Mouse (Mus musculus) E14TG2a.4 (cell line): ENCODE measurements around the gene Ripk1.

ENCODE experiments used
- CTCF ChIP-seq: conservative IDR thresholded peaks from 2 replicates; pipeline ENCODE4 v1.5.1; 2014; ENCODE audit warnings: low read length
- NANOG ChIP-seq: IDR thresholded peaks from 2 replicates; pipeline ENCODE4 v1.6.1; 2014; ENCODE audit warnings: borderline replicate concordance, low read length, mixed read lengths

- TF ChIP-seq CTCF, result no peak
- no peak for TF ChIP-seq NANOG
Observed at GRCm38 (mm10) chr13:34057252-34057651, 55.1 kb downstream of the Ripk1 start.
